Mouse (Mus musculus) CH12.LX (cell line): Measurements from ENCODE around the gene Stra8. TPM values are rescaled to one million over a fixed set of nuclear protein-coding genes. Genes with fewer than 3 reads are reported as not detected.

Source experiments
- DNase-seq: peaks from one replicate; pipeline ENCODE4 v3.0.0-alpha.2; 2013; ENCODE audit errors: extremely low read depth
- H3K27ac ChIP-seq: 2 replicates; pipeline ENCODE4 v1.5.1; 2012; ENCODE audit warnings: low read depth, mild to moderate bottlenecking, control low read depth, moderate library complexity; ENCODE audit not compliant: insufficient read depth
- H3K27me3 ChIP-seq: replicated peaks from 2 replicates; pipeline ENCODE3; 2012; ENCODE audit warnings: inconsistent platforms
- H3K36me3 ChIP-seq, 2 experiments: replicated peaks in 1 of 2; 2 replicates each; pipeline versions ENCODE3 to v1.6.1; 2012; ENCODE audit warnings: inconsistent platforms in 1 of 2, low read length in 1 of 2, mild to moderate bottlenecking in 1 of 2, mixed read lengths in 1 of 2, moderate library complexity in 1 of 2; ENCODE audit not compliant: control insufficient read depth in 1 of 2, insufficient read depth in 1 of 2
- H3K4me1 ChIP-seq, 2 experiments: 2 replicates each; pipeline ENCODE4 v1.6.1; 2012; ENCODE audit warnings: inconsistent platforms in 1 of 2, moderate library complexity in 1 of 2; ENCODE audit not compliant: insufficient read depth in 2 of 2, control insufficient read depth in 1 of 2
- H3K4me2 ChIP-seq: 2 replicates; pipeline ENCODE4 v1.6.1; 2012; ENCODE audit warnings: low read depth, mild to moderate bottlenecking, control low read depth; ENCODE audit not compliant: poor library complexity, insufficient read depth, severe bottlenecking
- H3K4me3 ChIP-seq, 3 experiments: fragments of 150-350 bp in 1 of 3; sonication (generic) in 1 of 3; replicated peaks in 1 of 3; 2 replicates each; pipeline versions ENCODE3 to v1.5.1; 2011 to 2012; ENCODE audit warnings: low read depth in 2 of 3, low read length in 2 of 3, mild to moderate bottlenecking in 2 of 3, moderate library complexity in 2 of 3, control low read depth in 1 of 3, improper control_type of control experiment in 1 of 3, inconsistent platforms in 1 of 3, mixed read lengths in 1 of 3; ENCODE audit not compliant: poor library complexity in 1 of 3
- H3K79me2 ChIP-seq: replicated peaks from 2 replicates; pipeline ENCODE4 v1.6.1; 2012; ENCODE audit warnings: mild to moderate bottlenecking, moderate library complexity; ENCODE audit not compliant: control insufficient read depth, poor library complexity, insufficient read depth, severe bottlenecking; ENCODE audit errors: extremely low read depth
- H3K9ac ChIP-seq: 2 replicates; pipeline ENCODE4 v1.6.1; 2012; ENCODE audit warnings: low read depth, mild to moderate bottlenecking, control low read depth, moderate library complexity; ENCODE audit not compliant: insufficient read depth
- H3K9me3 ChIP-seq: replicated peaks from 2 replicates; pipeline ENCODE3; 2012; ENCODE audit warnings: low read length, inconsistent platforms, mixed read lengths
- CHD2 ChIP-seq: IDR thresholded peaks from 2 replicates; pipeline ENCODE4 v1.6.1; 2011; ENCODE audit warnings: low read length, improper control_type of control experiment
- E2F4 ChIP-seq: IDR thresholded peaks from 2 replicates; pipeline ENCODE4 v1.6.1; 2011; ENCODE audit warnings: low read depth, low read length, improper control_type of control experiment; ENCODE audit not compliant: insufficient replicate concordance
- ELF1 ChIP-seq: IDR thresholded peaks from 2 replicates; pipeline ENCODE4 v1.6.1; 2014; ENCODE audit warnings: low read depth, mild to moderate bottlenecking, inconsistent platforms, low read length, improper control_type of control experiment
- EP300 ChIP-seq: IDR thresholded peaks from 2 replicates; pipeline ENCODE4 v1.6.1; 2011; ENCODE audit warnings: low read length, improper control_type of control experiment
- ETS1 ChIP-seq: conservative IDR thresholded peaks from 2 replicates; pipeline ENCODE4 v1.6.1; 2012; ENCODE audit warnings: low read depth, mild to moderate bottlenecking, inconsistent platforms, low read length, improper control_type of control experiment, moderate library complexity
- GABPA ChIP-seq: IDR thresholded peaks from 2 replicates; pipeline ENCODE4 v1.6.1; 2012; ENCODE audit warnings: low read depth, low read length, improper control_type of control experiment, inconsistent platforms; ENCODE audit not compliant: insufficient replicate concordance
- HCFC1 ChIP-seq: IDR thresholded peaks from 2 replicates; pipeline ENCODE4 v1.6.1; 2012; ENCODE audit warnings: low read depth, mild to moderate bottlenecking, inconsistent platforms, low read length, improper control_type of control experiment
- JUND ChIP-seq: conservative IDR thresholded peaks from 2 replicates; pipeline ENCODE4 v1.6.1; 2011; ENCODE audit warnings: low read depth, low read length, improper control_type of control experiment
- MAX ChIP-seq: IDR thresholded peaks from 2 replicates; pipeline ENCODE4 v1.6.1; 2011; ENCODE audit warnings: low read length, improper control_type of control experiment
- MEF2A ChIP-seq: IDR thresholded peaks from 2 replicates; pipeline ENCODE4 v1.6.1; 2014; ENCODE audit warnings: low read depth, mild to moderate bottlenecking, inconsistent platforms, low read length, improper control_type of control experiment, borderline replicate concordance
- MXI1 ChIP-seq: IDR thresholded peaks from 2 replicates; pipeline ENCODE4 v1.6.1; 2011; ENCODE audit warnings: mild to moderate bottlenecking, low read depth, low read length, improper control_type of control experiment
- NELFE ChIP-seq: IDR thresholded peaks from 2 replicates; pipeline ENCODE4 v1.6.1; 2011; ENCODE audit warnings: low read depth, low read length, improper control_type of control experiment
- PAX5 ChIP-seq: IDR thresholded peaks from 2 replicates; pipeline ENCODE4 v1.6.1; 2012; ENCODE audit warnings: low read length, inconsistent platforms, mixed read lengths
- POLR2AphosphoS2 ChIP-seq: IDR thresholded peaks from 2 replicates; pipeline ENCODE4 v1.6.1; 2011; ENCODE audit warnings: low read depth, low read length, improper control_type of control experiment
- RAD21 ChIP-seq: IDR thresholded peaks from 2 replicates; pipeline ENCODE4 v1.6.1; 2011; ENCODE audit warnings: low read depth, mild to moderate bottlenecking, low read length, improper control_type of control experiment, moderate library complexity
- RCOR1 ChIP-seq: conservative IDR thresholded peaks from 2 replicates; pipeline ENCODE4 v1.6.1; 2012; ENCODE audit warnings: low read depth, mild to moderate bottlenecking, inconsistent platforms, low read length, improper control_type of control experiment
- TBP ChIP-seq: conservative IDR thresholded peaks from 2 replicates; pipeline ENCODE4 v1.6.1; 2011; ENCODE audit warnings: low read depth, low read length, improper control_type of control experiment
- TCF12 ChIP-seq: IDR thresholded peaks from 2 replicates; pipeline ENCODE4 v1.6.1; 2014; ENCODE audit warnings: low read depth, mild to moderate bottlenecking, inconsistent platforms, low read length, improper control_type of control experiment
- UBTF ChIP-seq: IDR thresholded peaks from 2 replicates; pipeline ENCODE4 v1.6.1; 2012; ENCODE audit warnings: low read depth, mild to moderate bottlenecking, inconsistent platforms, low read length, improper control_type of control experiment, moderate library complexity
- USF2 ChIP-seq: conservative IDR thresholded peaks from 2 replicates; pipeline ENCODE4 v1.6.1; 2011; ENCODE audit warnings: low read depth, low read length, improper control_type of control experiment
- ZC3H11A ChIP-seq: IDR thresholded peaks from 2 replicates; pipeline ENCODE4 v1.6.1; 2012; ENCODE audit warnings: low read depth, mild to moderate bottlenecking, inconsistent platforms, low read length, improper control_type of control experiment
- ZMIZ1 ChIP-seq: IDR thresholded peaks from 2 replicates; pipeline ENCODE4 v1.6.1; 2012; ENCODE audit warnings: low read depth, mild to moderate bottlenecking, inconsistent platforms, low read length, improper control_type of control experiment
- dilution Hi-C: fragments of 300-500 bp; cut with MboI; formaldehyde crosslinking; loops from 2 replicates; pipeline ENCODE4 v1.14.3; 2020; ENCODE audit warnings: low sequenced_read_pairs; ENCODE audit not compliant: extremely low pct_unique_long_range_greater_than_20kb, extremely low pct_ligation_motif_present
- in situ Hi-C: fragments of 300-500 bp; cut with MboI; formaldehyde crosslinking; loops from 3 replicates; pipeline ENCODE4 v1.14.3; 2019; ENCODE audit warnings: low sequenced_read_pairs, low pct_ligation_motif_present, low pct_unique_long_range_greater_than_20kb, mixed read lengths
- polyA plus RNA-seq: library from polyadenylated mRNA; unstranded; fragments of >175 nt; gene quantifications from 2 replicates; pipeline ENCODE4 v1.2.1, GENCODE M21; 2012; ENCODE audit warnings: low read depth; ENCODE audit not compliant: insufficient read length
- total RNA-seq, 2 experiments: library from RNA; depleted of rRNA; stranded (reverse); fragments of 300-350 nt in 1 of 2; fragments of >200 nt in 1 of 2; gene quantifications; 2 replicates each; pipeline ENCODE4 v1.2.3; 2012 to 2014

Stra8 gene
- total and polyA plus RNA-seq, 3 experiments = 0.08 to 0.77 TPM; not detected in 1

- peaks cover 43 to 93% of the 10 kb centered on the region in 2 experiments for H3K36me3 ChIP-seq
- dilution Hi-C loops = no loop called here
- in situ Hi-C loops = no loop called here
- no peak for TF ChIP-seq GABPA
- no peak for TF ChIP-seq MAX
- TF ChIP-seq RCOR1 = no peak
- no peak for TF ChIP-seq NELFE
- TF ChIP-seq JUND = no peak
- TF ChIP-seq ZC3H11A = no peak
- no peak for TF ChIP-seq POLR2AphosphoS2
- TF ChIP-seq RAD21 = no peak
- no peak for TF ChIP-seq TCF12
- TF ChIP-seq UBTF = no peak
- no peak for TF ChIP-seq PAX5
- TF ChIP-seq ETS1 = no peak
- TF ChIP-seq MEF2A = no peak
- no peak for TF ChIP-seq MXI1
- TF ChIP-seq USF2 = no peak
- no peak for TF ChIP-seq ZMIZ1
- no peak for TF ChIP-seq CHD2
- H3K4me3 ChIP-seq = no peak overlapping the region
- H3K27ac ChIP-seq = no peak overlapping the region
- no peaks in the 10 kb centered on the region for H3K27me3 ChIP-seq
- H3K9me3 ChIP-seq = no peaks in the 10 kb centered on the region
- no peak for DNase-seq
- H3K79me2 ChIP-seq = no peaks in the 10 kb centered on the region; the same call in 1 of the 2 replicates
- H3K4me2 ChIP-seq = no peak overlapping the region
- peaks cover 10 to 41% of the 10 kb centered on the region in 2 experiments for H3K4me1 ChIP-seq
- H3K9ac ChIP-seq = no peak overlapping the region
Measured at GRCm38 (mm10) chr6:34903851-34904250, 16.1 kb upstream of the Stra8 start.

GRCm38 (mm10) chr6:34904361-34904760 lies 15.6 kb upstream of the Stra8 start:
- DNase-seq = no peak
- Histone ChIP-seq H3K4me1 (peaks cover 10 to 46% of the 10 kb centered on the region in 2 experiments), H3K9ac (no peak overlapping the region), H3K79me2 (peaks cover under 1% of the 10 kb centered on the region), H3K4me2 (no peak overlapping the region), H3K36me3 (peaks cover 38 to 91% of the 10 kb centered on the region in 2 experiments), H3K9me3 (no peaks in the 10 kb centered on the region), H3K27ac (no peak overlapping the region)
- dilution Hi-C loops = no loop called here
- in situ Hi-C loops = no loop called here
- TF ChIP-seq HCFC1 (no peak), E2F4 (no peak), ELF1 (no peak), EP300 (no peak), UBTF (no peak), TBP (no peak), RAD21 (no peak)
- TF ChIP-seq, all 38 proteins: peak for 0
- Histone ChIP-seq H3K27me3 (no peaks in the 10 kb centered on the region), H3K4me3 (no peak overlapping the region)
